8 mouse cellular contexts compared by ENCODE assay signal in genomic region chr9:53340328-53340916, GRCm38 (mm10). TPM values are rescaled to one million over a fixed set of nuclear protein-coding genes. Genes with fewer than 3 reads are reported as not detected.
DNase-seq lines count a peak whose midpoint lies in the region; ATAC-seq and TF ChIP-seq lines count a peak whose summit lies in the region.

No protein-coding gene starts in this region.

- intact Hi-C loops in heart, adult 2 months (cut with DNase I): no loop called here

- no peak for ATAC-seq in embryonic facial prominence, embryonic 11.5 days (replicated peaks; ENCODE audit: insufficient number of reproducible peaks, low FRiP score, low TSS enrichment, low read depth)
- ATAC-seq in intestine, embryonic 15.5 days: peak; percentile 78
- ATAC-seq in erythroid progenitor cell, adult 5-6 weeks (replicated peaks; ENCODE audit: low FRiP score, poor library complexity, severe bottlenecking): no peak
- ATAC-seq in monocyte, adult 5-6 weeks (replicated peaks; ENCODE audit: insufficient number of reproducible peaks, low FRiP score, low TSS enrichment, poor library complexity, severe bottlenecking): no peak

- WGBS in heart, adult 2 months: 44% methylated on average over 17 of the region's 17 CpGs
- 47% methylated on average over 17 of the region's 17 CpGs for WGBS in embryonic facial prominence, embryonic 11.5 days
- WGBS in intestine, embryonic 15.5 days: 23% methylated on average over 17 of the region's 17 CpGs
- 56% methylated on average over 17 of the region's 17 CpGs for WGBS in midbrain, embryonic 10.5 days

- no peaks in the 10 kb centered on the region for H3K36me3 ChIP-seq in heart, adult 2 months (ENCODE audit: control insufficient read depth, insufficient read depth, low read length)
- no peaks in the 10 kb centered on the region for H3K36me3 ChIP-seq in embryonic facial prominence, embryonic 11.5 days (replicated peaks; ENCODE audit: control insufficient read depth, insufficient read depth, low read depth, low read length)
- no peaks in the 10 kb centered on the region for H3K36me3 ChIP-seq in intestine, embryonic 15.5 days
- no peaks in the 10 kb centered on the region for H3K36me3 ChIP-seq in midbrain, embryonic 10.5 days

- TF ChIP-seq EP300 in heart, adult 2 months (IDR thresholded peaks at IDR 0.05; ENCODE audit: insufficient read depth, low read depth, low read length): no peak

- no peak overlapping the region for H3K9ac ChIP-seq in heart, adult 2 months (ENCODE audit: low read depth, low read length)
- no peak overlapping the region for H3K9ac ChIP-seq in embryonic facial prominence, embryonic 11.5 days (replicated peaks; ENCODE audit: low read length)
- H3K9ac ChIP-seq in intestine, embryonic 15.5 days: no peak overlapping the region

- DNase-seq in heart, adult 2 months: no peak
- no peak for DNase-seq in heart, adult 18-20 months
- DNase-seq in embryonic facial prominence, embryonic 11.5 days (ENCODE audit: low spot score): peak; percentile 11
- DNase-seq in midbrain, embryonic 10.5 days (ENCODE audit: low spot score): no peak
- no peak for DNase-seq in frontal cortex, postnatal 10 days (ENCODE audit: low spot score in 2 of 2)

- H3K27me3 ChIP-seq in heart, adult 2 months (ENCODE audit: control insufficient read depth, insufficient read depth, low read length): peaks cover 4% of the 10 kb centered on the region; the same call in 1 of the 2 replicates
- no peaks in the 10 kb centered on the region for H3K27me3 ChIP-seq in embryonic facial prominence, embryonic 11.5 days (ENCODE audit: control insufficient read depth, insufficient read depth, low read length)
- no peaks in the 10 kb centered on the region for H3K27me3 ChIP-seq in intestine, embryonic 15.5 days (replicated peaks)
- H3K27me3 ChIP-seq in midbrain, embryonic 10.5 days (ENCODE audit: low read depth, poor library complexity, severe bottlenecking): peaks cover 21% of the 10 kb centered on the region

- H3K9me3 ChIP-seq in embryonic facial prominence, embryonic 11.5 days (replicated peaks; ENCODE audit: control insufficient read depth, low read length): no peaks in the 10 kb centered on the region
- H3K9me3 ChIP-seq in intestine, embryonic 15.5 days: no peaks in the 10 kb centered on the region
- no peaks in the 10 kb centered on the region for H3K9me3 ChIP-seq in midbrain, embryonic 10.5 days (replicated peaks)

- no peak for TF ChIP-seq POLR2A in heart, adult 2 months (IDR thresholded peaks at IDR 0.05; ENCODE audit: insufficient read depth, low read depth, low read length)

- no peak overlapping the region for H3K27ac ChIP-seq in heart, adult 2 months
- H3K27ac ChIP-seq in embryonic facial prominence, embryonic 11.5 days (replicated peaks; ENCODE audit: low read depth, low read length): no peak overlapping the region
- H3K27ac ChIP-seq in intestine, embryonic 15.5 days: peak overlapping the region; percentile 64
- H3K27ac ChIP-seq in midbrain, embryonic 10.5 days (replicated peaks): no peak overlapping the region

- no peak for TF ChIP-seq CTCF in heart, adult 2 months (IDR thresholded peaks at IDR 0.05)

- no peaks in the 10 kb centered on the region for H3K79me2 ChIP-seq in heart, adult 2 months (replicated peaks; ENCODE audit: control insufficient read depth, insufficient read depth, low read length)

- no peaks in the 10 kb centered on the region for H3K4me1 ChIP-seq in heart, adult 2 months (ENCODE audit: control insufficient read depth, insufficient read depth, low read length)
- no peaks in the 10 kb centered on the region for H3K4me1 ChIP-seq in embryonic facial prominence, embryonic 11.5 days (ENCODE audit: control insufficient read depth, insufficient read depth, low read length)
- no peaks in the 10 kb centered on the region for H3K4me1 ChIP-seq in intestine, embryonic 15.5 days (replicated peaks)
- H3K4me1 ChIP-seq in midbrain, embryonic 10.5 days: peaks cover 7% of the 10 kb centered on the region

- H3K4me2 ChIP-seq in embryonic facial prominence, embryonic 11.5 days (ENCODE audit: low read depth, low read length): peak overlapping the region; percentile 61
- peak overlapping the region; percentile 74 for H3K4me2 ChIP-seq in intestine, embryonic 15.5 days (replicated peaks)

- peak overlapping the region; percentile 42 for H3K4me3 ChIP-seq in heart, adult 2 months
- H3K4me3 ChIP-seq in embryonic facial prominence, embryonic 11.5 days (ENCODE audit: low read depth, low read length): no peak overlapping the region
- peak overlapping the region; percentile 44 for H3K4me3 ChIP-seq in intestine, embryonic 15.5 days (replicated peaks)
- peak overlapping the region; percentile 47; the same call in 1 of the 2 replicates for H3K4me3 ChIP-seq in midbrain, embryonic 10.5 days

RNA-seq across cellular contexts. Expression of gene Exph5, which starts 39.0 kb away (rescaled TPM):
- total RNA-seq in heart, adult 2 months (2021): under 1 TPM; 0.18 to 0.37 TPM
- polyA plus RNA-seq in heart, adult 2 months (2012; rRNA removed): 0.06 and 0.14 TPM in 2 replicates
- under 1 TPM; 0.10 to 0.41 TPM for total RNA-seq in heart, adult 18-20 months (2021)
- polyA plus RNA-seq in embryonic facial prominence, embryonic 11.5 days (2014; fragmentation: Nextera tagmentation; extraction: Ambion mirVana): 0.85 and 0.98 TPM in 2 replicates
- polyA plus RNA-seq in intestine, embryonic 15.5 days (2015; fragmentation: Nextera tagmentation; extraction: Ambion mirVana): 3.6 and 3.9 TPM in 2 replicates
- 0.67 and 0.73 TPM in 2 replicates for polyA plus RNA-seq in midbrain, embryonic 10.5 days (2016; fragmentation: Nextera tagmentation; extraction: Ambion mirVana)
- not detected in 2 replicates for total RNA-seq in erythroid progenitor cell, adult 5-6 weeks (2015; ENCODE audit: low replicate concordance)
- total RNA-seq in erythroid progenitor cell, adult 5-6 weeks (2017; ENCODE audit: low replicate concordance): not detected in 2 replicates
- total RNA-seq in monocyte, adult 5-6 weeks (2017): not detected in 3 replicates

RNA-seq across cellular contexts. Expression of gene Kdelc2, which starts 43.4 kb away (rescaled TPM):
- total RNA-seq in heart, adult 2 months (2021): 1 to 10 TPM; 6.6 to 8.4 TPM
- 3.7 and 5.4 TPM in 2 replicates for polyA plus RNA-seq in heart, adult 2 months (2012; rRNA removed)
- 1 to 10 TPM; 8.1 to 9.0 TPM for total RNA-seq in heart, adult 18-20 months (2021)
- 13.9 and 14.8 TPM in 2 replicates for polyA plus RNA-seq in embryonic facial prominence, embryonic 11.5 days (2014; fragmentation: Nextera tagmentation; extraction: Ambion mirVana)
- polyA plus RNA-seq in intestine, embryonic 15.5 days (2015; fragmentation: Nextera tagmentation; extraction: Ambion mirVana): 28.2 and 33.1 TPM in 2 replicates
- 9.4 and 10.6 TPM in 2 replicates for polyA plus RNA-seq in midbrain, embryonic 10.5 days (2016; fragmentation: Nextera tagmentation; extraction: Ambion mirVana)
- total RNA-seq in erythroid progenitor cell, adult 5-6 weeks (2015; ENCODE audit: low replicate concordance): 0.72 and 2.1 TPM in 2 replicates
- total RNA-seq in erythroid progenitor cell, adult 5-6 weeks (2017; ENCODE audit: low replicate concordance): 0.15 TPM in 1 of 2 replicates, not detected in the other
- 1.7 to 2.8 TPM (median 2.6 TPM) in 3 replicates for total RNA-seq in monocyte, adult 5-6 weeks (2017)
